Mouse (Mus musculus): ENCODE data around the gene Arid3c. TPM values are rescaled to one million over a fixed set of nuclear protein-coding genes. Genes with fewer than 3 reads are reported as not detected.
"Not testable (repeated sequence)": the region's sequence is repeated elsewhere in the genome, so short reads cannot be mapped to it uniquely, and the experiment has no call there.

Gene Arid3c
- polyA plus RNA-seq (2014; fragmentation: Nextera tagmentation; extraction: Ambion mirVana) = 1.4 and 1.8 TPM in 2 replicates

- Histone ChIP-seq H3K9me3 (ENCODE audit: control insufficient read depth, low read length) (no peaks in the 10 kb centered on the region), H3K27me3 (ENCODE audit: control insufficient read depth, insufficient read depth, low read length) (peaks cover 20% of the 10 kb centered on the region), H3K4me3 (ENCODE audit: low read depth, low read length) (peak within 1 kb of the TSS; percentile 33), H3K4me1 (ENCODE audit: control insufficient read depth, insufficient read depth, low read length) (peaks cover 12% of the 10 kb centered on the region; the same call in 1 of the 2 replicates), H3K9ac (replicated peaks; ENCODE audit: low read depth, low read length) (peak within 1 kb of the TSS; percentile 21; the same call in 1 of the 2 replicates), H3K4me2 (ENCODE audit: low read depth, low read length) (peak within 1 kb of the TSS; percentile 63), H3K27ac (ENCODE audit: low read depth, low read length) (no peak within 1 kb of the TSS), H3K36me3 (ENCODE audit: control insufficient read depth, insufficient read depth, low read length) (no peaks in the 10 kb centered on the region)
- ATAC-seq (ENCODE audit: low read depth) = 0 out of 2 replicates have a peak, but pooled peaks have one; percentile 19
- WGBS = 2% methylated on average over 50 of the region's 50 CpGs
These were observed at the start of gene Arid3c for GRCm38 (mm10) chr4:41731052-41731765. Gene Arid3c (minus strand): TSS chr4:41731142.

GRCm38 (mm10) chr4:41775840-41776239 is 44.9 kb upstream of the Arid3c start:
- not testable (repeated sequence) for H3K27me3 ChIP-seq (ENCODE audit: control insufficient read depth, insufficient read depth, low read length); H3K9me3 ChIP-seq (ENCODE audit: control insufficient read depth, low read length); H3K27ac ChIP-seq (ENCODE audit: low read depth, low read length); ATAC-seq (ENCODE audit: low read depth); H3K36me3 ChIP-seq (ENCODE audit: control insufficient read depth, insufficient read depth, low read length); H3K9ac ChIP-seq (replicated peaks; ENCODE audit: low read depth, low read length); H3K4me1 ChIP-seq (ENCODE audit: control insufficient read depth, insufficient read depth, low read length); H3K4me3 ChIP-seq (ENCODE audit: low read depth, low read length); H3K4me2 ChIP-seq (ENCODE audit: low read depth, low read length)
- WGBS = 86% methylated on average over 1 of the region's 1 CpGs

GRCm38 (mm10) chr4:41774506-41774905 is 43.6 kb upstream of the Arid3c start:
- ATAC-seq (ENCODE audit: low read depth); H3K4me1 ChIP-seq (ENCODE audit: control insufficient read depth, insufficient read depth, low read length); H3K36me3 ChIP-seq (ENCODE audit: control insufficient read depth, insufficient read depth, low read length); H3K27me3 ChIP-seq (ENCODE audit: control insufficient read depth, insufficient read depth, low read length); H3K9ac ChIP-seq (replicated peaks; ENCODE audit: low read depth, low read length); H3K9me3 ChIP-seq (ENCODE audit: control insufficient read depth, low read length): not testable (repeated sequence)
- Histone ChIP-seq H3K4me2 (ENCODE audit: low read depth, low read length) (peak overlapping the region; percentile 46), H3K27ac (ENCODE audit: low read depth, low read length) (peak overlapping the region; percentile 64; the same call in 1 of the 2 replicates), H3K4me3 (ENCODE audit: low read depth, low read length) (peak overlapping the region; percentile 34; the same call in 1 of the 2 replicates)
- WGBS = 67% methylated on average over 3 of the region's 3 CpGs

- not testable (repeated sequence) for H3K9ac ChIP-seq (replicated peaks; ENCODE audit: low read depth, low read length); H3K4me1 ChIP-seq (ENCODE audit: control insufficient read depth, insufficient read depth, low read length); H3K36me3 ChIP-seq (ENCODE audit: control insufficient read depth, insufficient read depth, low read length)
These were observed 43.1 kb upstream of the Arid3c start, which contains the start of gene Ccl27a for GRCm38 (mm10) chr4:41774002-41774401. Gene Ccl27a (minus strand): TSS chr4:41774247.

GRCm38 (mm10) chr4:41773502-41773901 is 42.6 kb upstream of the Arid3c start:
- Histone ChIP-seq H3K4me3 (ENCODE audit: low read depth, low read length) (peak overlapping the region; percentile 34), H3K4me2 (ENCODE audit: low read depth, low read length) (peak overlapping the region; percentile 35)
- not testable (repeated sequence) for H3K36me3 ChIP-seq (ENCODE audit: control insufficient read depth, insufficient read depth, low read length); H3K9ac ChIP-seq (replicated peaks; ENCODE audit: low read depth, low read length); ATAC-seq (ENCODE audit: low read depth); H3K27me3 ChIP-seq (ENCODE audit: control insufficient read depth, insufficient read depth, low read length); H3K27ac ChIP-seq (ENCODE audit: low read depth, low read length); H3K9me3 ChIP-seq (ENCODE audit: control insufficient read depth, low read length); H3K4me1 ChIP-seq (ENCODE audit: control insufficient read depth, insufficient read depth, low read length)
- 1% methylated on average over 11 of the region's 25 CpGs for WGBS

More at GRCm38 (mm10) chr4:41774002-41774401, 43.1 kb upstream of the Arid3c start, which contains the start of gene Ccl27a:
- H3K27ac ChIP-seq (ENCODE audit: low read depth, low read length) = peak within 1 kb of the TSS; percentile 64; the same call in 1 of the 2 replicates
- peak within 1 kb of the TSS; percentile 34 for H3K4me3 ChIP-seq (ENCODE audit: low read depth, low read length)
- not testable (repeated sequence) for ATAC-seq (ENCODE audit: low read depth); H3K9me3 ChIP-seq (ENCODE audit: control insufficient read depth, low read length); H3K27me3 ChIP-seq (ENCODE audit: control insufficient read depth, insufficient read depth, low read length)
- peak within 1 kb of the TSS; percentile 46 for H3K4me2 ChIP-seq (ENCODE audit: low read depth, low read length)
- WGBS = 1% methylated on average over 12 of the region's 14 CpGs

- peak overlapping the region; percentile 20; the same call in 1 of the 2 replicates for H3K4me3 ChIP-seq (ENCODE audit: low read depth, low read length)
- 2% methylated on average over 7 of the region's 16 CpGs for WGBS
- H3K27ac ChIP-seq (ENCODE audit: low read depth, low read length); H3K9me3 ChIP-seq (ENCODE audit: control insufficient read depth, low read length); H3K9ac ChIP-seq (replicated peaks; ENCODE audit: low read depth, low read length); ATAC-seq (ENCODE audit: low read depth); H3K4me1 ChIP-seq (ENCODE audit: control insufficient read depth, insufficient read depth, low read length); H3K27me3 ChIP-seq (ENCODE audit: control insufficient read depth, insufficient read depth, low read length); H3K36me3 ChIP-seq (ENCODE audit: control insufficient read depth, insufficient read depth, low read length): not testable (repeated sequence)
- peak overlapping the region; percentile 39 for H3K4me2 ChIP-seq (ENCODE audit: low read depth, low read length)
These were observed 42.0 kb upstream of the Arid3c start for GRCm38 (mm10) chr4:41772946-41773345.

- 89% methylated on average over 10 of the region's 10 CpGs for WGBS
These were observed 36.4 kb upstream of the Arid3c start for GRCm38 (mm10) chr4:41767301-41767700.

GRCm38 (mm10) chr4:41763176-41763575 is 32.2 kb upstream of the Arid3c start:
- not testable (repeated sequence) for H3K9ac ChIP-seq (replicated peaks; ENCODE audit: low read depth, low read length); H3K4me1 ChIP-seq (ENCODE audit: control insufficient read depth, insufficient read depth, low read length); H3K4me3 ChIP-seq (ENCODE audit: low read depth, low read length); H3K9me3 ChIP-seq (ENCODE audit: control insufficient read depth, low read length); H3K27me3 ChIP-seq (ENCODE audit: control insufficient read depth, insufficient read depth, low read length); H3K27ac ChIP-seq (ENCODE audit: low read depth, low read length); H3K36me3 ChIP-seq (ENCODE audit: control insufficient read depth, insufficient read depth, low read length); ATAC-seq (ENCODE audit: low read depth); H3K4me2 ChIP-seq (ENCODE audit: low read depth, low read length)
- 89% methylated on average over 4 of the region's 6 CpGs for WGBS

More at GRCm38 (mm10) chr4:41767301-41767700, 36.4 kb upstream of the Arid3c start:
- not testable (repeated sequence) for H3K4me3 ChIP-seq (ENCODE audit: low read depth, low read length); H3K36me3 ChIP-seq (ENCODE audit: control insufficient read depth, insufficient read depth, low read length); H3K27ac ChIP-seq (ENCODE audit: low read depth, low read length); H3K27me3 ChIP-seq (ENCODE audit: control insufficient read depth, insufficient read depth, low read length); H3K4me2 ChIP-seq (ENCODE audit: low read depth, low read length); H3K9me3 ChIP-seq (ENCODE audit: control insufficient read depth, low read length); H3K9ac ChIP-seq (replicated peaks; ENCODE audit: low read depth, low read length); ATAC-seq (ENCODE audit: low read depth); H3K4me1 ChIP-seq (ENCODE audit: control insufficient read depth, insufficient read depth, low read length)

GRCm38 (mm10) chr4:41762688-41763114 is 31.8 kb upstream of the Arid3c start:
- H3K4me2 ChIP-seq (ENCODE audit: low read depth, low read length); H3K27me3 ChIP-seq (ENCODE audit: control insufficient read depth, insufficient read depth, low read length); H3K4me1 ChIP-seq (ENCODE audit: control insufficient read depth, insufficient read depth, low read length); H3K36me3 ChIP-seq (ENCODE audit: control insufficient read depth, insufficient read depth, low read length); H3K4me3 ChIP-seq (ENCODE audit: low read depth, low read length); H3K27ac ChIP-seq (ENCODE audit: low read depth, low read length); H3K9me3 ChIP-seq (ENCODE audit: control insufficient read depth, low read length): not testable (repeated sequence)
- 56% methylated on average over 8 of the region's 8 CpGs for WGBS
- H3K9ac ChIP-seq (replicated peaks; ENCODE audit: low read depth, low read length) = peak overlapping the region; percentile 25; the same call in 1 of the 2 replicates
- ATAC-seq (ENCODE audit: low read depth) = peak; percentile 56

Data from neural tube, embryonic 14.5 days (tissue).